Mouse (Mus musculus): ENCODE measurements around the gene Crabp1. TPM values are rescaled to one million over a fixed set of nuclear protein-coding genes. Genes with fewer than 3 reads are reported as not detected.

Crabp1 gene
- polyA plus RNA-seq, 1 experiment from 2014 or later = 0.32 TPM

DNA sequence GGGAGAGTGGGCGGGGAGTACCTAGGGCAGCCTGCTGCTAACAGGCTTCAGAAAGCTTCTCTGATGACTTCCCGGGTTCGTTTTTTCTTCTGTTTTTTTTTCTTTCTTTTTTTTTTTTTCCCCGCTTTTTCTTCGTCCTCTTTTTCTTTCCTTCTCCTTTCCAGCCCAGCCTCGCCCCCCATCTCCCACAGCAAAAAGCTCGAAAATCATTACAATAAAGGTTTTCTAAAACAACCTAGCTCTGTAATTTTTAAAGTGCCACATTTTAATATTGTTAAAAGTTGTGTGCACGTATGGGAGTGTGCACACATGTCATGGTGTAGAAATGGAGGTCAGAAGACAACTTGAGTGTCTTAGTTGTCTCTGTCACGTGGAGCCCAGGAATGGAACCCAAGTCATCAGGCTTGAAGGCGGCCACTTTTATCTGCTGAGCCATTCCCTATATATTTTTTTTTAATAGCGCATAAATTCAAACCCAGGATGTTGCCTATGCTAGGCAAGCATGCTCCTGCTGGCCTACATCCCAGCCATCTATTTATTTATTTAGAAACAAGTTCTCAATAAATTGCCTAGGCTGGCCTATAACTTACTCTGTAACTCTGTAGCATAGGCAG is 29.8 kb upstream of the Crabp1 start:
- no peak for ATAC-seq (ENCODE audit: low read depth)
- peak overlapping the region; percentile 36 for H3K9ac ChIP-seq (ENCODE audit: low read depth, low read length)

GRCm38 (mm10) chr9:54736284-54736701 is 28.3 kb upstream of the Crabp1 start:
- Histone ChIP-seq H3K4me1 (ENCODE audit: control insufficient read depth, low read depth, low read length) (peaks cover 16% of the 10 kb centered on the region), H3K36me3 (ENCODE audit: control insufficient read depth, insufficient read depth) (no peaks in the 10 kb centered on the region), H3K27me3 (ENCODE audit: control insufficient read depth, insufficient read depth, low read depth, low read length) (no peaks in the 10 kb centered on the region), H3K27ac (ENCODE audit: low read length) (no peak overlapping the region), H3K4me3 (ENCODE audit: low read depth, low read length) (no peak overlapping the region), H3K4me2 (ENCODE audit: low read depth, low read length) (peak overlapping the region; percentile 12; the same call in 1 of the 2 replicates), H3K9me3 (replicated peaks; ENCODE audit: control insufficient read depth, low read length) (no peaks in the 10 kb centered on the region), H3K9ac (ENCODE audit: low read depth, low read length) (no peak overlapping the region)
- WGBS (ENCODE audit: insufficient replicate concordance) = 15% methylated on average over 9 of the region's 9 CpGs
- ATAC-seq (ENCODE audit: low read depth) = no peak

More for the DNA sequence above, 29.8 kb upstream of the Crabp1 start:
- Histone ChIP-seq H3K4me3 (ENCODE audit: low read depth, low read length) (peak overlapping the region; percentile 73), H3K9me3 (replicated peaks; ENCODE audit: control insufficient read depth, low read length) (no peaks in the 10 kb centered on the region), H3K4me2 (ENCODE audit: low read depth, low read length) (peak overlapping the region; percentile 71), H3K27ac (ENCODE audit: low read length) (no peak overlapping the region), H3K4me1 (ENCODE audit: control insufficient read depth, low read depth, low read length) (peaks cover 16% of the 10 kb centered on the region), H3K27me3 (ENCODE audit: control insufficient read depth, insufficient read depth, low read depth, low read length) (no peaks in the 10 kb centered on the region), H3K36me3 (ENCODE audit: control insufficient read depth, insufficient read depth) (peaks cover 3% of the 10 kb centered on the region; the same call in 1 of the 2 replicates)
- 18% methylated on average over 11 of the region's 11 CpGs for WGBS (ENCODE audit: insufficient replicate concordance)

- no peaks in the 10 kb centered on the region for H3K36me3 ChIP-seq (ENCODE audit: control insufficient read depth, insufficient read depth)
- no peak overlapping the region for H3K4me2 ChIP-seq (ENCODE audit: low read depth, low read length)
- no peak overlapping the region for H3K9ac ChIP-seq (ENCODE audit: low read depth, low read length)
- no peaks in the 10 kb centered on the region for H3K9me3 ChIP-seq (replicated peaks; ENCODE audit: control insufficient read depth, low read length)
- no peak overlapping the region for H3K4me3 ChIP-seq (ENCODE audit: low read depth, low read length)
- H3K27ac ChIP-seq (ENCODE audit: low read length) = no peak overlapping the region
- H3K27me3 ChIP-seq (ENCODE audit: control insufficient read depth, insufficient read depth, low read depth, low read length) = no peaks in the 10 kb centered on the region
- 27% methylated on average over 3 of the region's 3 CpGs for WGBS (ENCODE audit: insufficient replicate concordance)
- H3K4me1 ChIP-seq (ENCODE audit: control insufficient read depth, low read depth, low read length) = peaks cover 11% of the 10 kb centered on the region
- ATAC-seq (ENCODE audit: low read depth) = no peak
Measured at GRCm38 (mm10) chr9:54738376-54738775, 26.2 kb upstream of the Crabp1 start.

- Histone ChIP-seq H3K9ac (ENCODE audit: low read depth, low read length) (no peak overlapping the region), H3K36me3 (ENCODE audit: control insufficient read depth, insufficient read depth) (no peaks in the 10 kb centered on the region), H3K27ac (ENCODE audit: low read length) (no peak overlapping the region), H3K4me1 (ENCODE audit: control insufficient read depth, low read depth, low read length) (no peaks in the 10 kb centered on the region), H3K4me2 (ENCODE audit: low read depth, low read length) (no peak overlapping the region), H3K27me3 (ENCODE audit: control insufficient read depth, insufficient read depth, low read depth, low read length) (no peaks in the 10 kb centered on the region), H3K4me3 (ENCODE audit: low read depth, low read length) (no peak overlapping the region), H3K9me3 (replicated peaks; ENCODE audit: control insufficient read depth, low read length) (no peaks in the 10 kb centered on the region)
- WGBS (ENCODE audit: insufficient replicate concordance) = 33% methylated on average over 4 of the region's 4 CpGs
- ATAC-seq (ENCODE audit: low read depth) = no peak
Measured at GRCm38 (mm10) chr9:54743891-54744290, 20.7 kb upstream of the Crabp1 start.

- Histone ChIP-seq H3K27me3 (ENCODE audit: control insufficient read depth, insufficient read depth, low read depth, low read length) (no peaks in the 10 kb centered on the region), H3K4me3 (ENCODE audit: low read depth, low read length) (no peak overlapping the region), H3K4me2 (ENCODE audit: low read depth, low read length) (no peak overlapping the region), H3K36me3 (ENCODE audit: control insufficient read depth, insufficient read depth) (no peaks in the 10 kb centered on the region), H3K27ac (ENCODE audit: low read length) (no peak overlapping the region), H3K9ac (ENCODE audit: low read depth, low read length) (no peak overlapping the region), H3K4me1 (ENCODE audit: control insufficient read depth, low read depth, low read length) (no peaks in the 10 kb centered on the region), H3K9me3 (replicated peaks; ENCODE audit: control insufficient read depth, low read length) (no peaks in the 10 kb centered on the region)
- no peak for ATAC-seq (ENCODE audit: low read depth)
- 61% methylated on average over 13 of the region's 13 CpGs for WGBS (ENCODE audit: insufficient replicate concordance)
Measured at GRCm38 (mm10) chr9:54745740-54746370, 18.7 kb upstream of the Crabp1 start.

- ATAC-seq (ENCODE audit: low read depth) = no peak
- H3K36me3 ChIP-seq (ENCODE audit: control insufficient read depth, insufficient read depth) = no peaks in the 10 kb centered on the region
- H3K9ac ChIP-seq (ENCODE audit: low read depth, low read length) = no peak overlapping the region
- WGBS (ENCODE audit: insufficient replicate concordance) = 40% methylated on average over 7 of the region's 7 CpGs
- no peak overlapping the region for H3K27ac ChIP-seq (ENCODE audit: low read length)
- no peak overlapping the region for H3K4me3 ChIP-seq (ENCODE audit: low read depth, low read length)
- H3K4me2 ChIP-seq (ENCODE audit: low read depth, low read length) = no peak overlapping the region
- no peaks in the 10 kb centered on the region for H3K4me1 ChIP-seq (ENCODE audit: control insufficient read depth, low read depth, low read length)
- H3K27me3 ChIP-seq (ENCODE audit: control insufficient read depth, insufficient read depth, low read depth, low read length) = no peaks in the 10 kb centered on the region
- no peaks in the 10 kb centered on the region for H3K9me3 ChIP-seq (replicated peaks; ENCODE audit: control insufficient read depth, low read length)
Measured at GRCm38 (mm10) chr9:54750215-54750981, 14.2 kb upstream of the Crabp1 start.

- Histone ChIP-seq H3K4me3 (ENCODE audit: low read depth, low read length) (no peak overlapping the region), H3K27ac (ENCODE audit: low read length) (no peak overlapping the region), H3K4me1 (ENCODE audit: control insufficient read depth, low read depth, low read length) (no peaks in the 10 kb centered on the region), H3K9ac (ENCODE audit: low read depth, low read length) (no peak overlapping the region), H3K27me3 (ENCODE audit: control insufficient read depth, insufficient read depth, low read depth, low read length) (no peaks in the 10 kb centered on the region), H3K36me3 (ENCODE audit: control insufficient read depth, insufficient read depth) (no peaks in the 10 kb centered on the region), H3K4me2 (ENCODE audit: low read depth, low read length) (no peak overlapping the region), H3K9me3 (replicated peaks; ENCODE audit: control insufficient read depth, low read length) (no peaks in the 10 kb centered on the region)
- 72% methylated on average over 2 of the region's 2 CpGs for WGBS (ENCODE audit: insufficient replicate concordance)
- ATAC-seq (ENCODE audit: low read depth) = no peak
Measured at GRCm38 (mm10) chr9:54751684-54752083, 12.9 kb upstream of the Crabp1 start.

DNA sequence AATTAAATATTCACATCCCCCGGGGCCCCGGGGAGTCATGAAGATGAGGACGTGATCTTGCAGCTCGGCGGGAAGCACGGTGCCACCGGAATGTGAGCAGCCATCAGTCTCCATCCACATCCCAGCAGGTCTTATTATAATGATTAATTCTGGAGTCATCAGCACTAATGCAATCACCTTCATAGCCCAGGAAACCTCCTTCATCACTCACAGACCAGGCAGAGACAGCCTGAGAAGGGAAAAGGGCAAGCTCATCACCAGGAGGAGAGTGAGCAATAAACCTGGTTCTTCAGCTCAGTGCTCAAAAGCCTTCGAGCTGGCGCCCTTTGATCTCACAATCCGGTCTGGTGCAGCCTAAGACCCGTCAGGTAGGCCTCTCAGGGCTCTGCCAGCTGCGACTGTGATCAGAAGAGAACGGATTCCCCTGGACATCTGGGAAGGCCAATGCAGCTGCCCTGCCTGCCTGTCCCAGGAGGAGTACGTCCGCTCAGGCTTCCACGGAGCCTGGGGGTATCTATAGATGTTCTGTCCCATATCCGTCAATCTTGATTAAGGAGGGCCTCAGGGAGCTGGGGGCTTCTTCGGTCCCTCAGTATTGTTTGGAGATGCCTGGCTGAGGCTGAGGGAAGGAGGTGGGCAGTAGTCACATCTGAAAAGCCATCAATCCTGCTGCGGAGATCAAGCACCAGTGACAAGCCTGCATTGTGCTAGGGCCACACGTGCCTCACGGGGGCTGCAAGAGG is 12.2 kb upstream of the Crabp1 start:
- Histone ChIP-seq H3K9me3 (replicated peaks; ENCODE audit: control insufficient read depth, low read length) (no peaks in the 10 kb centered on the region), H3K9ac (ENCODE audit: low read depth, low read length) (no peak overlapping the region), H3K27ac (ENCODE audit: low read length) (no peak overlapping the region), H3K4me3 (ENCODE audit: low read depth, low read length) (no peak overlapping the region), H3K4me1 (ENCODE audit: control insufficient read depth, low read depth, low read length) (no peaks in the 10 kb centered on the region), H3K36me3 (ENCODE audit: control insufficient read depth, insufficient read depth) (no peaks in the 10 kb centered on the region), H3K27me3 (ENCODE audit: control insufficient read depth, insufficient read depth, low read depth, low read length) (no peaks in the 10 kb centered on the region), H3K4me2 (ENCODE audit: low read depth, low read length) (no peak overlapping the region)
- WGBS (ENCODE audit: insufficient replicate concordance) = 55% methylated on average over 21 of the region's 21 CpGs
- no peak for ATAC-seq (ENCODE audit: low read depth)

Data from liver, embryonic 16.5 days (tissue).